Mouse (Mus musculus) kidney, adult 2 months (tissue): ENCODE data around the gene Dbp. TPM values are rescaled to one million over a fixed set of nuclear protein-coding genes. Genes with fewer than 3 reads are reported as not detected.
A peak's percentile ranks its signal among the peaks of the same experiment; 100 is the strongest.

Source experiments
- DNase-seq: peaks from one replicate; pipeline ENCODE4 v3.0.0; 2021
- H3K27ac ChIP-seq: fragments of 200-500 bp; 2 replicates; pipeline ENCODE4 v1.5.1; 2012; ENCODE audit warnings: low read depth, low read length, control low read depth, inconsistent platforms; ENCODE audit not compliant: insufficient read depth
- H3K27me3 ChIP-seq: fragments of 200-500 bp; replicated peaks from 2 replicates; pipeline ENCODE4 v1.6.1; 2012; ENCODE audit warnings: mild to moderate bottlenecking, moderate library complexity, low read length, inconsistent platforms; ENCODE audit not compliant: control insufficient read depth, insufficient read depth
- H3K36me3 ChIP-seq: fragments of 200-500 bp; 2 replicates; pipeline ENCODE4 v1.6.1; 2012; ENCODE audit warnings: mild to moderate bottlenecking, moderate library complexity, low read length, inconsistent platforms; ENCODE audit not compliant: control insufficient read depth, insufficient read depth
- H3K4me1 ChIP-seq: fragments of 200-500 bp; 2 replicates; pipeline ENCODE4 v1.6.1; 2011; ENCODE audit warnings: low read length; ENCODE audit not compliant: control insufficient read depth, insufficient read depth
- H3K4me3 ChIP-seq: fragments of 200-500 bp; 2 replicates; pipeline ENCODE4 v1.5.1; 2011; ENCODE audit warnings: mild to moderate bottlenecking, low read depth, low read length, control low read depth; ENCODE audit not compliant: insufficient read depth
- CTCF ChIP-seq: fragments of 200-500 bp; conservative IDR thresholded peaks from 2 replicates; pipeline ENCODE4 v1.5.1; 2011; ENCODE audit warnings: low read depth, mild to moderate bottlenecking, control low read depth, low read length, moderate library complexity, mixed read lengths; ENCODE audit not compliant: insufficient read depth, insufficient read length
- POLR2A ChIP-seq: fragments of 200-500 bp; IDR thresholded peaks from one replicate; pipeline ENCODE4 v1.6.1; 2011; ENCODE audit warnings: low read depth, low read length, control low read depth
- WGBS: fragments of 180-500 bp; shearing (Covaris S2); methylation state at CpG from one replicate; pipeline ENCODE4 v1.1.7; 2018; 5-methylcytosine and 5-hydroxymethylcytosine counted together
- polyA plus RNA-seq: library from polyadenylated mRNA; depleted of rRNA; stranded (reverse); fragments of >200 nt; gene quantifications from 2 replicates; pipeline ENCODE4 v1.2.3, GENCODE M21; 2012

Gene Dbp
- polyA plus RNA-seq, 1 experiment, result 106 TPM

DNA sequence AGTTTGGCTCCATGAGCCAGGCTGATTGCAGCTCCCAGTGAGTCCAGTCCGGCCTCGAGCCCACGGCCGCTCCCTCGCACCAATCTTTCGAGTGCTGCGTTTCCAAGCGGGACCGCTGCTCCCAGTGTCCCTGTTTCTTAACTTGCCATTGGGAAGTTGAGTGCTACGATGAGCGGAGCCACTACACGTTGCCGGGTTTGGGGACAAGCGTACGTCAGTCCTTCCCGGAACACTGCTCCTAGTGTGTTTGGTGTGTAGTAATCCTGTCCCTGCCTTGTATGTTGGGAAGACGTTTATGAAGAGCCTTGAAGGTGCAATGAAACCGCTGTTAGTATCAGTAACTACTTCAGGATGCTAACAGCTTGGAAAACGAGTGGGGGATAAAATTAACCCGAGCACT is 13.4 kb downstream of the Dbp start:
- no peak for DNase-seq
- Histone ChIP-seq H3K27ac (peak overlapping the region; percentile 69), H3K4me1 (peaks cover 20% of the 10 kb centered on the region), H3K27me3 (no peaks in the 10 kb centered on the region), H3K36me3 (peaks cover under 1% of the 10 kb centered on the region; the same call in 1 of the 2 replicates), H3K4me3 (peak overlapping the region; percentile 90)
- under 1% methylated on average over 20 of the region's 20 CpGs for WGBS
- TF ChIP-seq POLR2A, result no peak
- no peak for TF ChIP-seq CTCF

DNA sequence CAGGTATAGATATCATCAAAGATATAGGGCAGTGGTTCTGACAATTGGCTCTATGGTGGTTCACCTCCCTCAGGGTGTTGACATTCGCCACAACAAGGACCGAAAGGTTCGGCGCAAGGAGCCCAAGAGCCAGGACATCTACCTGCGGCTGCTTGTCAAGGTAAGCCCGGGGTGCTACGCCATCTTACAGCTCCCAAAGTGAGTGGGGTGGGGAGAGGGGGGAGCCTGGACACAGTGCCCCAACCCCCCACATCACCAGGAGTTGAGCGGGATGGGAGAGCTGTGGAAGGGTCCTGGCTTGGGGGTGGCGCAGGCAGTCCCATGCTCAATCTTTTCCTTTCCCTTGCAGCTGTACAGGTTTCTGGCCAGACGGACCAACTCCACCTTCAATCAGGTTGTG is 14.3 kb downstream of the Dbp start:
- DNase-seq, result no peak
- H3K4me1 ChIP-seq, result peaks cover 14% of the 10 kb centered on the region
- no peak overlapping the region for H3K27ac ChIP-seq
- H3K36me3 ChIP-seq, result no peaks in the 10 kb centered on the region; the same call in 1 of the 2 replicates
- no peak for TF ChIP-seq POLR2A
- no peak for TF ChIP-seq CTCF
- H3K27me3 ChIP-seq, result no peaks in the 10 kb centered on the region
- H3K4me3 ChIP-seq, result no peak overlapping the region
- WGBS, result 76% methylated on average over 10 of the region's 10 CpGs

- 79% methylated on average over 16 of the region's 16 CpGs for WGBS
- H3K4me1 ChIP-seq, result peaks cover 11% of the 10 kb centered on the region
- TF ChIP-seq POLR2A (no peak), CTCF (no peak)
- H3K4me3 ChIP-seq, result no peak overlapping the region
- H3K36me3 ChIP-seq, result no peaks in the 10 kb centered on the region; the same call in 1 of the 2 replicates
- DNase-seq, result no peak
- H3K27me3 ChIP-seq, result no peaks in the 10 kb centered on the region
- H3K27ac ChIP-seq, result no peak overlapping the region
These were observed 15.0 kb downstream of the Dbp start for GRCm38 (mm10) chr7:45719738-45720412.

DNA sequence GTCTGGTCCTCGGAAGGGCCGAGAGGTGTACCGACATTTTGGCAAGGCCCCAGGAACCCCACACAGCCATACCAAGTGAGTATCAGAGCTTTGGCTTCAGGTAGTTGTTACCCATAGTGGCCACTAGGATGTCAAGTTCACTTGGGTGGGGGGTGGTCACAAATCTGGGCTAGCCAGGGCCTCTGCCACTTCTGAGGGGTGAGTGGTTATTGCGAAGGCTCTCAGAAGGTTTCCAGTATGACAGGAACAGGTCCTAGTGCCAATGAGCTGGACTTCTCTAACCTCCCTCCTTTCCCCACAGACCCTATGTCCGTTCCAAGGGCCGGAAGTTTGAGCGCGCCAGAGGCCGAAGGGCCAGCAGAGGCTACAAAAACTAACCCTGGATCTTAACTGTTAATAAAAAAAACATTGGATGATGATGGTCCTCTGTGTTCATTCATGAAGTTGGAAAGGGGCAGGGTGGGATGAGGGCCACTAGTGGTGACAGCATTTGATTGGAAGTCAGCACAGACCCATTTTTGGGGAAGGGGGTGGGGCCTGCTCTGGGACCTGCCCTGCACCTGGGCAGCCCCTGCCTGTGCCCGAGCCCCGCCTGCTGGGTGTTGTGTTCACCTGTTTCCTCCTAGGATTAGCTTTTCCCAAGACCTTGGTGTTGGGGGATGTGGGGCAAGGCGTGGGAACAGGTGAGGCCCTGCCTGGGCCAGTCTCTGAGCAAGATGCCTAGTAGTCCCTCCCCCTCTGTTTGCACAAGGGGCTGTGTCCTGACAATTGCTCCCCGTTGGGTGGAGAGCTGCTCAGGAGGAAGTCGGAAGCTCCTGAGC is 15.7 kb downstream of the Dbp start, which contains the start of gene Fam83e:
TSS of gene Fam83e (plus strand) at position 800 of the 821 bp plus-strand sequence.
- peaks cover 9% of the 10 kb centered on the region for H3K4me1 ChIP-seq

GRCm38 (mm10) chr7:45721234-45721571 is 16.3 kb downstream of the Dbp start:
- Histone ChIP-seq H3K4me3 (no peak overlapping the region), H3K4me1 (0 out of 2 replicates have a peak, but pooled peaks cover 4% of the 10 kb centered on the region), H3K36me3 (no peaks in the 10 kb centered on the region; the same call in 1 of the 2 replicates), H3K27ac (no peak overlapping the region), H3K27me3 (no peaks in the 10 kb centered on the region)
- no peak for DNase-seq
- 71% methylated on average over 7 of the region's 7 CpGs for WGBS
- no peak for TF ChIP-seq CTCF
- no peak for TF ChIP-seq POLR2A

More for the DNA sequence above, 15.7 kb downstream of the Dbp start, which contains the start of gene Fam83e:
- H3K4me3 ChIP-seq, result no peak within 1 kb of the TSS
- WGBS, result 67% methylated on average over 14 of the region's 14 CpGs
- TF ChIP-seq CTCF (no peak), POLR2A (no peak)
- DNase-seq, result no peak
- H3K27me3 ChIP-seq, result no peaks in the 10 kb centered on the region
- no peak within 1 kb of the TSS for H3K27ac ChIP-seq
- H3K36me3 ChIP-seq, result no peaks in the 10 kb centered on the region; the same call in 1 of the 2 replicates

DNA sequence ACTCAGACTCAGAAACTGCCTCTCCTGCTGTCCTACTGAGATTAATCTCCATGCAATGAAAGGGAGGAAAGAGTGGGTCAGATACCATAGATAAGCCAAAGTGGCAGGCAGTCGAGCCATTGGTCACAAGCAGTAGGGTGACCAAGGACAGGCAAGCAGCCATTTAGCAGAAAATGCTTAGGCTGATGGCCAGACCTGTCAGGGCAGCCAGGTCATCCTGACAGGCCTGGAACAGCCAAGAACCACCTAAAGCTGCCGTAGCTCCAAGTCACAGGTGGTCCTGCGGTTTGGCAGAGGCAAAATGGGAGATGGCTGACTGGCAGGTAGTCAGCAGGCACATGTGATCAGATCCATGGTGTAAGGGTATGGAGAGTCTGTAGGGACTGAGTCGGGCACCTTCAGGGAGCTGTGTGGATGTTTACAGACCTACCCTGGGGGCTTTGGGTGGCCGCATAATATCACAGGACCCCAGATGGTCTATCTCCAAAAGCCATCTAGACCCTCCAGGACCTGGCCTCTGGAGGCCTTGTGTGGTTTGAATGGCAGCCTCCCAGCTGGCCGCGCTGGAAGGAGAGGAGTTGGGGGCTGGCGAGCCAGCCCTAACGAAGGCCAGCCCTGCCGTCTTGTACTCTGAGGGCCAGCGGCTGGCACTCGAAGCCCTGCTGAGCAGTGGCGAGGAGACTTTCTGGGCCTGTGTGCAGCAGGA is 16.9 kb downstream of the Dbp start:
- Histone ChIP-seq H3K4me1 (0 out of 2 replicates have a peak, but pooled peaks cover 4% of the 10 kb centered on the region), H3K36me3 (no peaks in the 10 kb centered on the region; the same call in 1 of the 2 replicates), H3K4me3 (no peak overlapping the region), H3K27ac (no peak overlapping the region), H3K27me3 (no peaks in the 10 kb centered on the region)
- no peak for TF ChIP-seq POLR2A
- TF ChIP-seq CTCF, result no peak
- no peak for DNase-seq
- 68% methylated on average over 13 of the region's 13 CpGs for WGBS

GRCm38 (mm10) chr7:45722348-45722713 is 17.4 kb downstream of the Dbp start:
- no peak for DNase-seq
- Histone ChIP-seq H3K4me1 (0 out of 2 replicates have a peak, but pooled peaks cover 4% of the 10 kb centered on the region), H3K27me3 (no peaks in the 10 kb centered on the region), H3K27ac (no peak overlapping the region), H3K36me3 (no peaks in the 10 kb centered on the region; the same call in 1 of the 2 replicates), H3K4me3 (no peak overlapping the region)
- WGBS, result 64% methylated on average over 13 of the region's 13 CpGs
- TF ChIP-seq POLR2A (no peak), CTCF (no peak)
